Mouse (Mus musculus) hematopoietic stem cell, adult 5-6 weeks (primary cell): ENCODE results near the gene Rdm1. TPM values are rescaled to one million over a fixed set of nuclear protein-coding genes. Genes with fewer than 3 reads are reported as not detected.
A peak's percentile ranks its signal among the peaks of the same experiment; 100 is the strongest.
"Not testable (repeated sequence)": the region's sequence is repeated elsewhere in the genome, so short reads cannot be mapped to it uniquely, and the experiment has no call there.

Experiments
- ATAC-seq, 2 experiments: fragments of 125-278 bp in 1 of 2; replicated peaks in 1 of 2; 2 replicates each; pipeline ENCODE4 v1.8.0; 2016 to 2017; ENCODE audit warnings: inconsistent platforms in 2 of 2, mild to moderate bottlenecking in 2 of 2, moderate number of reproducible peaks in 2 of 2, low read depth in 1 of 2, moderate TSS enrichment in 1 of 2; ENCODE audit not compliant: low FRiP score in 2 of 2, poor library complexity in 2 of 2, severe bottlenecking in 2 of 2, insufficient read depth in 1 of 2, low TSS enrichment in 1 of 2
- total RNA-seq: library from RNA; stranded (forward); fragments of 172-1452, 232-1000 nt; gene quantifications from 2 replicates; pipeline ENCODE4 v1.2.3, GENCODE M21; 2017

The Rdm1 gene
- total RNA-seq = 10.3 and 20.6 TPM in 2 replicates

- ATAC-seq = peak; percentile 55 to 65
Measured at GRCm38 (mm10) chr11:101626995-101627856, at the start of gene Rdm1. TSS of gene Rdm1 (plus strand) at chr11:101627195.

DNA sequence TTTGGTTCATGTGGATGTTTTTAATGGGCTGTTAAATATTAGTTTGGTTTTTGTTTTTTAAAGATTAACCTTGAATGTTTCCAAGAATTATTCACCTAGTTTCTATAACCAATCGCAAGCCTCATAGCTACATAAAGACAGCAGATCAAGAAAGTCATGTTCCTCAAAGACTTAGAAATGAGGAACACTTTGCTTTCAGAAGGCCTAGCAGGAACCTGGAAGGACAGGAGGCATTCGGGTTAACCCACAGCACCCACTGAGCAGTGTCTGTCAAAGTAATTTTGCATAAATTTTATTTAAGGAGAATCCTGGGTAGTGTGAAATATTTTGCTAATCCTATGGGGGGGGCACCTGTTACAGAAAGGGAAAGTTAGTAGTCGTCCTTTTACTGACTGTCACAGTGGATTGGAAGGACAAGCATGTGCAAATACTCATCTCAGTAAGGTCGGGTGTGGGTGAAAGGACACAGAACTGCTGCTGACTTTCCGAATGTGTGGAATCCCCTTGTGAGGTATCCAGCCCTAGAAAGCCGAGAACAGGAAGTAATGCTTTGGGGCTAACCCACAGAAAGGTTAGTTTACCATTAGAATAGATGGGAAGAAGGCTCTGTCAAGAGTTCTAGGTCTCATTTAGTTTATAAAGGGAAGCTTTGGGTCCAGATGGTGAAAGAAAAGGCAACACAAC, 45.8 kb upstream of the Rdm1 start:
- no peak for ATAC-seq

DNA sequence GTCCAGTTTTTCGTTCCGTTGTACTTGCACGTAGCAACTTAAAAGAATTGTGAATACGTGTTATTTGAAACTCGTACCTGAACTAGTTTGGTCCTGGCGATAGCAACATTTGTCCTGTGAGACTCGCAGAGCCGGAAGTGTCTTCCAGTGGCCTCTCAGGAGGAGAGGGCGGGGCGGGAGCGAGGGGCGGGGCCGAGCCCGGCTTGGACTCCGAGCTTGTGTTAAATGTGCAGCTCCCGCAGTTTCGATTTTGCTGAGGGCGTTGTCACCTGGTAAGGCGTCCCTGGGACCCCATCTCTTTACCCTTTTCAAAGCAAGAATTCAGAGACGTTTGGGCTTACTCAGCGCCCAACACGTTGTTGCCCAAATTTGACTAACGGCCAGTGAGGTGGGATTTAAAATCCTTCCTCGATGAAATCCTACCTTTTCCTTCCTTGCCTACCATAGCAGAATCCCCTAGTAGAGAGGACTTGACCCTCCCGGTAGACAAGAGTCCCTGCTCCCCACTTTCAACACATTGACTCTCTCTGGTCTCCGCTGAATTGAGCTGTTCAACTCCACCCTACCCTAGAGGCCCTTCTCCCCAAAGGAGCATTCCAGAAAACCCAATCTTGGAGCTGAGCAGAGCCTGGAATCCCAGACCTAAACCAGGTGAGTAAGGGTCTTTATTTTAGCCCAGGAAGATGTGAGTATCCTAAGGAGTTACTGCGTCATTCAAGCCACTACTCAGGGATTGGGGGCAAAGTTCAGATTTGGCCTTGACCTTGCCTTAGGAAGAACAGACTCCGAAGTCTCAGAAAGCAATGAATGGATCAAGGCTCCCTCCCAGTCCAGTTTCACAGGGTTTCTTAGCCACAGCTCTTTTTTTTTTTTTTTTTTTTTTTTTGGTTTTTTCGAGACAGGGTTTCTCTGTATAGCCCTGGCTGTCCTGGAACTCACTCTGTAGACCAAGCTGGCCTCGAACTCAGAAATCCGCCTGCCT, 44.6 kb upstream of the Rdm1 start, which contains the start of gene Tmem106a:
Gene Tmem106a (plus strand): TSS at position 189 of the 982 bp plus-strand sequence.
- peak; percentile 69 to 71 for ATAC-seq

GRCm38 (mm10) chr11:101583205-101583604, 43.8 kb upstream of the Rdm1 start:
- no peak for ATAC-seq

DNA sequence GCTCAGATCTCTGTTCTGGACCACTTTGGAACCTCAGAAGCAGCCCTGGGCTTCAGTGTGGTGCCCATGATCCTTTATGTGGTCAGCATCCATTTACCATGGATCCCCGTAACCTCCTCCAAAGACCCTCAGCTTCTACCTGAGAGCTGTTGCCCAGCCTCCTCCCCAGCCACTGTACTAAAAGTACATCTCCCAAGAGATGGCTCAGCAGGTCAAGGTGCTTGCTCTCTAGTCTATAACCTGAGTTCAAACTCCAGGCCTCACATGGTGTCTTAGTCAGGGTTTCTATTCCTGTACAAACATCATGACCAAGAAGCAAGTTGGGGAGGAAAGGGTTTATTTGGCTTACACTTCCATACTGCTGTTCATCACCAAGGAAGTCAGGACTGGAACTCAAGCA, 42.0 kb upstream of the Rdm1 start:
- not testable (repeated sequence) for ATAC-seq

- no peak for ATAC-seq
Measured at GRCm38 (mm10) chr11:101585805-101586204, 41.2 kb upstream of the Rdm1 start.

DNA sequence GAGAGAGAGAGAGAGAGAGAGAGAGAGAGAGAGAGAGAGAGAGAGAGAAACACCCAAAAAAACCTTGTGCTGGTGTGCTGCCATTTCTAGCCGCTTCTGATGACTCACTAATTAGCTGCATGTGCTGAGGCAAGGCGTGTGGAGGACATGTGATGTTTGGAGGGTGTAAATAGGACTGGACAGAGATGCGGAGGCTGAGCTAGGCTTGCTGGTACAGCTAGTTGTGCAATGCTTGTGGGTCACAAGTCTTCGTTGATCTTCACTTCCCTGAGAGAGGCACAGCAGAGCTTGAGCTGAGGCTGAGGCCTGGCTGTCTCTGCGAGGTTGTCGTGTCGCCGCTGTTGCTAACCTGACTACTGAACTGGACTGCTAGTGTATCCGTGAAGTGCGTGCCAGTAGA, 39.3 kb upstream of the Rdm1 start:
- ATAC-seq = no peak

DNA sequence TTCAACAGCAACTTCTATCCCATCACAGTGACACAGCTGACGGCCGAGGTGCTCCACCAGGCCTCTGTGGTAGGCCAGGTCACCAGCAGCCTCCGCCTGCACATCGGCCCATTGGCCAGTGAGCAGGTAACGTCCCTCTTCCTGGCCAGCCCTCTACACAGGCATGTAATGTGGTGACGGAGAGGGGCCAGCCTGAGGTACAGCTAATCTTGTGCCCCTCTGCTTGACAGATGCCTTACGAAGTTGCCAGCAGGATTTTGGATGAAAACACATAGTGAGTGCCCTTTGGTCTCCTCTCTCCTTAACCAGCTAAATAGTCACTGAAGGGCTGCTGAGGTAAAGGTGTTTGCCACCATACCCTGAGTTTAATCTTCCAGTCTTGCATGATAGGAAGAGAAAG, 38.1 kb upstream of the Rdm1 start:
- ATAC-seq = no peak

GRCm38 (mm10) chr11:101589444-101589843, 37.6 kb upstream of the Rdm1 start:
- peak; percentile 81 to 87 for ATAC-seq

DNA sequence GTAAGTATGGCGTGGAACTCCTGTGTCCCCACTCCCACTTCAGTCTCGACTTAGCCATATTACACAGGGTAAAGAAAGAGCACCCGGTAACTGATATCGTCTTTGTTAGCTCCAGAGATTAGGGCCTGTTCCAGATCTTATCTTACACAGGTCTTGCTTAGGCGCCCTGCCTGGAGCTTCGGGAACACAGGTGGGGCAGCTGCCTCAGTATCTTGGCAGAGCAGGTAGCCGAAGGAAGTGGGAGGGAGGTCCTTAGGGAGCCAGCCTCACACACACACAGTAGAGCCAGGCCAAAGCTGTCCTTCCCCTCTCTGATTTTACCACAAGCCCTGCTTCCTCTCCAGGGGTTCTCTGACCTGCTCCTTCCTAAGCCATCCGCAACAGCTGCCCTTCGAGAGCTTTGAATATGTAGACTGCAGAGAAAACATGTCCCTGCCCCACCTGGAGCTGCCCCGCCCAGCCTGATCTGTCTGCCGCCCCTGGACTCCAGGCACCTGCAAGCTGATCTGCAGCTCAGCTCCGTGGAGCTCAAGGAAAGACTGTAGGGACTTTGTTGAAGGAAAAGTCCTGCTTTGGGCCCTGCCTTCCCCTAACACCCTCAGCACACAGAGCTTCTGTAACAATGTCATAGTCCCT, 36.9 kb upstream of the Rdm1 start:
- no peak for ATAC-seq

GRCm38 (mm10) chr11:101599156-101599555, 27.8 kb upstream of the Rdm1 start, which contains the start of gene Gm11634:
TSS of gene Gm11634 (minus strand) at chr11:101599256.
- no peak for ATAC-seq

DNA sequence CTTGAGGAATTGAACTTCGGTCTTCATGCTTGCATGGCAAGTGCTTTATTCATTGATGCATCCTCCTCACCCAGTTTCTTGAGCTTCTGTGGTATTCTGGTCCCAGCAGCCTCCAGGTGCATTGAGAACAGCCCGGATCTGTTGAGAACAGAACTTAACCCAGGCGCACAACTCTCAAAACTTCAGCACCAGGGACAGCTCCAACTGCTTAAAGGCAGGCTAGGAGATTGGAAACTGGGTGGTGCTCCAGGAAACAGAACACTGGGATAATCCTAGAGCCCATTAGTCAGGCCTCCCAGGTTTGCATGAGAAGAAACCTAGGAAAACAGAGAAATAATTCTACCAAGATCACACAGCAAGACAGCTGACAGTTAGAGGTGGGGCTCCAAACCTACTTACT, 24.5 kb upstream of the Rdm1 start:
- ATAC-seq = peak in 1 of 2 experiments; percentile 34; a peak in 1 of 4 replicates

DNA sequence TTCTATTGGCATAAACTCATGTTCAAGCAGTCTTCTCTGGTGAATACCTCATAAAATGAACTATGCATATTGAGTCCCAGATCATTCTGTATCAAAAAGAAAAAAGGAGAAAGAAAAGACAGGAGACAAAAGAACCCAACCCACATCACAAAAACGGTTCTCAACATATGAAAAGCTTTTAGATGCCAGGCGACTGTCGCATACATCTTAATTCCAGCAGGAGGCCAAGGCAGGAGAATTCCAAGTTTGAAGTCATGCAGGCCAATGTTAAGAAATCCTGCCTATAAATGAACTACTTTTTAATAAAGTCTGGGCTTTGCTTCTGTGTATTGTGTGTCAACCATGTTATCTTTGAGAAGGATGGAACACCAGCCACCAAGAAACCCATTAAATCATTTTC, 22.9 kb upstream of the Rdm1 start:
- ATAC-seq = no peak

GRCm38 (mm10) chr11:101604531-101605453, 22.2 kb upstream of the Rdm1 start:
- peak; percentile 75 to 98; a peak in 3 of 4 replicates for ATAC-seq

DNA sequence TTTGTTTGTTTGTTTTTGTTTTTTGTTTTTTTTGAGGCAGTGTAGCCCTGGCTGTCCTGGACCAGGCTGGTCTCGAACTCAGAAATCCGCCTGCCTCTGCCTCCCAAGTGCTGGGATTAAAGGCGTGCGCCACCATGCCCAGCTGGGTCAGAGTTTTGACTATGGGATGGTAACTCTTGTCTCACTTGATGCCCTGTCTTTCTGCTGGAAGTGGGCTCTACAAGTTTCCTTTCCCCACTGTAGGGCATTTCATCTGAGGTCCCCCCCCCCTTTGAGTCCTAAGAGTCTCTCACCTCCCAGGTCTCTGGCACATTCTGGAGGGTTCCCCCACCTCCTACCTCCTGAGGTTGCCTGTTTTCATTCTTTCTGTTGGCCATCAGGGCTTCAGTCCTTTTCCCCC, 19.9 kb upstream of the Rdm1 start:
- ATAC-seq = not testable (repeated sequence)

- ATAC-seq = 0 out of 4 replicates have a peak, but pooled peaks of 1 of the 2 experiments have one; percentile 42
Measured at GRCm38 (mm10) chr11:101610445-101610844, 16.6 kb upstream of the Rdm1 start.
